Mouse (Mus musculus) intestine, embryonic 16.5 days (tissue): ENCODE results near the gene Sugp2. TPM values are rescaled to one million over a fixed set of nuclear protein-coding genes. Genes with fewer than 3 reads are reported as not detected.

Experiments
- ATAC-seq: fragments of 200-750 bp; cut with Nextera tagmentation; 2 replicates; pipeline ENCODE4 v1.8.0; 2017; ENCODE audit warnings: moderate TSS enrichment, moderate library complexity
- H3K27ac ChIP-seq: fragments of 300-500 bp; sonication (generic); 2 replicates; pipeline ENCODE4 v1.5.1; 2014; ENCODE audit warnings: mild to moderate bottlenecking, low read length
- H3K27me3 ChIP-seq: fragments of 300-500 bp; sonication (generic); replicated peaks from 2 replicates; pipeline ENCODE4 v1.6.1; 2014; ENCODE audit warnings: low read length, control low read depth, mixed read lengths; ENCODE audit not compliant: control insufficient read depth, insufficient read depth
- H3K36me3 ChIP-seq: fragments of 300-500 bp; sonication (generic); 2 replicates; pipeline ENCODE4 v1.6.1; 2014; ENCODE audit warnings: low read length, control low read depth; ENCODE audit not compliant: control insufficient read depth, insufficient read depth
- H3K4me1 ChIP-seq: fragments of 300-500 bp; sonication (generic); 2 replicates; pipeline ENCODE4 v1.6.1; 2014; ENCODE audit warnings: low read length, control low read depth, mixed read lengths; ENCODE audit not compliant: control insufficient read depth, insufficient read depth
- H3K4me2 ChIP-seq: fragments of 300-500 bp; sonication (generic); 2 replicates; pipeline ENCODE4 v1.6.1; 2014; ENCODE audit warnings: low read depth, low read length, control low read depth
- H3K4me3 ChIP-seq: fragments of 300-500 bp; sonication (generic); 2 replicates; pipeline ENCODE4 v1.5.1; 2014; ENCODE audit warnings: mild to moderate bottlenecking, low read length
- H3K9ac ChIP-seq: fragments of 300-500 bp; sonication (generic); 2 replicates; pipeline ENCODE4 v1.6.1; 2014; ENCODE audit warnings: low read depth, low read length
- H3K9me3 ChIP-seq: fragments of 300-500 bp; sonication (generic); 2 replicates; pipeline ENCODE4 v1.6.1; 2016; ENCODE audit warnings: low read length, control low read depth; ENCODE audit not compliant: control insufficient read depth
- WGBS: fragments of 180-500 bp; shearing (Covaris S2); extraction: QIAGEN DNeasy Blood & Tissue Kit; methylation state at CpG from one replicate; pipeline ENCODE4 v1.1.7; 2014; 5-methylcytosine and 5-hydroxymethylcytosine counted together
- polyA plus RNA-seq: library from polyadenylated mRNA; unstranded; fragments of >200 nt; fragmentation: Nextera tagmentation; extraction: Ambion mirVana; gene quantifications from 2 replicates; pipeline ENCODE4 v1.2.1, GENCODE M21; 2015

The Sugp2 gene
- polyA plus RNA-seq, result 17.3 and 18.1 TPM in 2 replicates

- peak within 1 kb of the TSS; percentile 83 for H3K9ac ChIP-seq
- peaks cover 8% of the 10 kb centered on the region; the same call in 1 of the 2 replicates for H3K36me3 ChIP-seq
- peak within 1 kb of the TSS; percentile 95 for H3K27ac ChIP-seq
- under 1% methylated on average over 66 of the region's 67 CpGs for WGBS
- ATAC-seq, result peak; percentile 98
- H3K4me3 ChIP-seq, result peak within 1 kb of the TSS; percentile 58
- H3K9me3 ChIP-seq, result no peaks in the 10 kb centered on the region
- H3K4me2 ChIP-seq, result peak within 1 kb of the TSS; percentile 85
- peaks cover 16% of the 10 kb centered on the region for H3K4me1 ChIP-seq
- H3K27me3 ChIP-seq, result no peaks in the 10 kb centered on the region
These were observed at the start of gene Sugp2, which contains the start of gene Armc6 for GRCm38 (mm10) chr8:70234080-70234780. TSS of gene Sugp2 (plus strand) at chr8:70234226. TSS of gene Armc6 (minus strand) at chr8:70234466.

GRCm38 (mm10) chr8:70188707-70189106 lies 45.3 kb upstream of the Sugp2 start:
- no peak overlapping the region for H3K4me3 ChIP-seq
- peak overlapping the region; percentile 53; the same call in 1 of the 2 replicates for H3K27ac ChIP-seq
- H3K27me3 ChIP-seq, result no peaks in the 10 kb centered on the region
- 52% methylated on average over 7 of the region's 7 CpGs for WGBS
- peaks cover 21% of the 10 kb centered on the region for H3K4me1 ChIP-seq
- H3K36me3 ChIP-seq, result no peaks in the 10 kb centered on the region
- H3K4me2 ChIP-seq, result no peak overlapping the region
- no peak overlapping the region for H3K9ac ChIP-seq
- no peaks in the 10 kb centered on the region for H3K9me3 ChIP-seq
- peak; percentile 77 for ATAC-seq

GRCm38 (mm10) chr8:70193238-70193637 lies 40.8 kb upstream of the Sugp2 start:
- Histone ChIP-seq H3K36me3 (no peaks in the 10 kb centered on the region), H3K4me2 (peak overlapping the region; percentile 33), H3K9me3 (no peaks in the 10 kb centered on the region), H3K27me3 (no peaks in the 10 kb centered on the region), H3K4me1 (peaks cover 28% of the 10 kb centered on the region), H3K9ac (peak overlapping the region; percentile 44), H3K27ac (peak overlapping the region; percentile 90), H3K4me3 (no peak overlapping the region)
- peak; percentile 86 for ATAC-seq
- 63% methylated on average over 5 of the region's 5 CpGs for WGBS

- Histone ChIP-seq H3K4me1 (peaks cover 31% of the 10 kb centered on the region), H3K9ac (no peak overlapping the region), H3K4me2 (no peak overlapping the region), H3K9me3 (no peaks in the 10 kb centered on the region), H3K27ac (no peak overlapping the region), H3K27me3 (no peaks in the 10 kb centered on the region), H3K4me3 (no peak overlapping the region), H3K36me3 (no peaks in the 10 kb centered on the region)
- WGBS, result 83% methylated on average over 3 of the region's 3 CpGs
- ATAC-seq, result no peak
These were observed 39.8 kb upstream of the Sugp2 start for GRCm38 (mm10) chr8:70194191-70194590.

GRCm38 (mm10) chr8:70195762-70196161 lies 38.3 kb upstream of the Sugp2 start:
- Histone ChIP-seq H3K4me2 (no peak overlapping the region), H3K4me1 (peaks cover 38% of the 10 kb centered on the region), H3K27me3 (no peaks in the 10 kb centered on the region), H3K9ac (no peak overlapping the region), H3K36me3 (no peaks in the 10 kb centered on the region), H3K9me3 (no peaks in the 10 kb centered on the region), H3K27ac (no peak overlapping the region), H3K4me3 (no peak overlapping the region)
- 73% methylated on average over 2 of the region's 2 CpGs for WGBS
- no peak for ATAC-seq

GRCm38 (mm10) chr8:70197603-70198002 lies 36.4 kb upstream of the Sugp2 start:
- Histone ChIP-seq H3K4me2 (no peak overlapping the region; the same call in 1 of the 2 replicates), H3K27me3 (no peaks in the 10 kb centered on the region), H3K27ac (no peak overlapping the region), H3K4me1 (peaks cover 27% of the 10 kb centered on the region), H3K9ac (0 out of 2 replicates have a peak overlapping the region, but pooled peaks have one; percentile 3), H3K4me3 (no peak overlapping the region), H3K9me3 (no peaks in the 10 kb centered on the region), H3K36me3 (no peaks in the 10 kb centered on the region)
- WGBS, result 34% methylated on average over 7 of the region's 7 CpGs
- no peak for ATAC-seq

GRCm38 (mm10) chr8:70200098-70200681 lies 33.8 kb upstream of the Sugp2 start:
- Histone ChIP-seq H3K9ac (no peak overlapping the region), H3K9me3 (no peaks in the 10 kb centered on the region), H3K27me3 (no peaks in the 10 kb centered on the region), H3K27ac (no peak overlapping the region), H3K4me1 (peaks cover 19% of the 10 kb centered on the region), H3K4me2 (no peak overlapping the region), H3K36me3 (no peaks in the 10 kb centered on the region), H3K4me3 (no peak overlapping the region)
- ATAC-seq, result peak; percentile 36; the same call in 1 of the 2 replicates
- 58% methylated on average over 5 of the region's 5 CpGs for WGBS

- H3K36me3 ChIP-seq, result no peaks in the 10 kb centered on the region
- no peak for ATAC-seq
- H3K4me1 ChIP-seq, result peaks cover 19% of the 10 kb centered on the region
- no peak overlapping the region for H3K4me3 ChIP-seq
- H3K4me2 ChIP-seq, result no peak overlapping the region
- H3K9me3 ChIP-seq, result no peaks in the 10 kb centered on the region
- no peaks in the 10 kb centered on the region for H3K27me3 ChIP-seq
- H3K27ac ChIP-seq, result no peak overlapping the region
- 0 out of 2 replicates have a peak overlapping the region, but pooled peaks have one; percentile 14 for H3K9ac ChIP-seq
- 79% methylated on average over 3 of the region's 3 CpGs for WGBS
These were observed 32.6 kb upstream of the Sugp2 start for GRCm38 (mm10) chr8:70201417-70201816.

- Histone ChIP-seq H3K9me3 (no peaks in the 10 kb centered on the region), H3K27ac (no peak overlapping the region), H3K4me1 (peaks cover 11% of the 10 kb centered on the region), H3K27me3 (no peaks in the 10 kb centered on the region), H3K36me3 (no peaks in the 10 kb centered on the region), H3K9ac (no peak overlapping the region), H3K4me3 (no peak overlapping the region), H3K4me2 (no peak overlapping the region)
- ATAC-seq, result no peak
- WGBS, result 78% methylated on average over 4 of the region's 4 CpGs
These were observed 31.0 kb upstream of the Sugp2 start for GRCm38 (mm10) chr8:70203072-70203471.
